Mouse (Mus musculus) cerebellum, postnatal 25 days (tissue): ENCODE measurements around the gene AL732309.1.

ENCODE experiments used
- DNase-seq, 2 experiments: peaks; one replicate each; pipeline ENCODE4 v3.0.0; 2021; ENCODE audit warnings: mixed read lengths in 2 of 2

AL732309.1 gene

DNA sequence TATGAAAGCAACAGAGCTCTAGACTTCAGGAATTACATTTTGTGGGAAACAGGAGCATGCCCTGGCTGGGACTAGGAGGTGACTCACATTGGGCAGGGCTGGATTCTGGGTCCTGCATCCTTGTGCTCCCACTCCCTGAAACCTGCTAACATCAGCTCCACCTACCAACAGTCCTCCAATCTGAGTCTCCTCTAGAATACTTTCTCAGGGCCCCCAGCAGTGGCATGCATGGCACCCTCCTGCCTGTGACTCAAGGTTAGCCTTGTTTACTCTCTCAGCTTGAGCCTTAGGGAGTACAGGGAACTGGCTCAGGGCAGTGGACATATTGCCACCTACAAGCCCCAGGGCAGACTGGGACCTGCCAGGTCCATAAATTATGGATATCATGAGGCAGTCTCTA lies 8.6 kb downstream of the AL732309.1 start:
- DNase-seq: no peak

GRCm38 (mm10) chr2:25237522-25237921 lies 9.1 kb downstream of the AL732309.1 start:
- no peak for DNase-seq

GRCm38 (mm10) chr2:25236614-25237013 lies 10.0 kb downstream of the AL732309.1 start, which contains the start of gene Rnf224:
Rnf224 (minus strand) TSS chr2:25236787.
- peak in 1 of 2 experiments; percentile 3 for DNase-seq

DNA sequence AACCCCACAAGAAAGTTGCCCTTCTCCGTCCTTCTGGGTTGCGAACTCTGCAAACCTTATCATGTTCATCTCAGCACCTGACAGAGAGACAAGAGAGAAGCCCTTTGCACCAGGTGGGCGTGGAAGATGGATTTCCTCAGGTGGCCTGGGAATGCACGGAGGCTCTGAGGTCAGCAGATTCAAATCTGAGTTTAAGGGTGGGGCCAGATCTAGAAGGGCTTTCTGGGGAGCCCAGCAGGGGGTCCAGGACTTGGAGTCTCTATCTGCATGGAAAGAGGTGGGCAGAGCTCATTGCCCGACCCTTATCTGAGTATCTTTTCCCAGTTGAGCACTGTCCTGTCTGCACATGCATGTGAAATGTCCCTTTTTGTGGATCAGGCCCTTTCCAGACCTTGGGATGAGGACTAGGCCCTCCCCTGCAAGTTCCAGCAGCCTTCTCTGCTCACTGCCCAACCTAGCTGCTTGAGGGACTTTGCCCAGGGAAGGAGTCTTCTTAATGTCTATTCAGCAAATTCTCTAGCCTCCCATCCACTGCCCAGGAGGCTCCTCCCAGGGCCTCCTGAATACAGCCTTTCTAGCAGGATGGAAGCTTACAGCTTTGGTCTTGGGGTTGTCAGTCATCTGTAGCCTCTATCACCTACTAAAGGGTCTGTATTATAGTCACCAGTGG lies 12.0 kb downstream of the AL732309.1 start:
- peak in 1 of 2 experiments; percentile 17 for DNase-seq

- peak in 1 of 2 experiments; percentile 2 for DNase-seq
Measured at GRCm38 (mm10) chr2:25234050-25234449, 12.6 kb downstream of the AL732309.1 start, which contains the start of gene Slc34a3. Slc34a3 (minus strand) TSS chr2:25234364.

DNA sequence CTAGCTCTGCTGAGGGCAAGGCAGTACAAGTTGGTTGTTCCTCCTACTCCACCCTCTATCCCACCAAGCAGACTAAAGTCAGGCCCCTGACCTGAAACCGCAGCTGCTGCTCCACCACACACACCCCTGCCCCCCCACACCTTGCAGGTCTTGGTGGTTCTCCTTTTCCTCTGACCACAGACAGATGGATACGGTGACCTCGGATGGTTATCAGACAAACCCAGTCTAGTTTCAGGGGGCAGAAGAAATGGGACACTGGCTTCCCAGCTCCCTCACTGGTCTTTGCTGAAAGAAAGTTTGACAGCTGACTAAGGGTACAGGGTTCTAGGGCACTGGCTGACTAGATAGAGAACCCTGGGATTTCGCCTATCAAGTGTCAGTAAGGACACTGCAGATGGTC lies 13.2 kb downstream of the AL732309.1 start:
- peak in 1 of 2 experiments; percentile 8 for DNase-seq

GRCm38 (mm10) chr2:25231038-25231437 lies 15.6 kb downstream of the AL732309.1 start:
- DNase-seq: no peak

DNA sequence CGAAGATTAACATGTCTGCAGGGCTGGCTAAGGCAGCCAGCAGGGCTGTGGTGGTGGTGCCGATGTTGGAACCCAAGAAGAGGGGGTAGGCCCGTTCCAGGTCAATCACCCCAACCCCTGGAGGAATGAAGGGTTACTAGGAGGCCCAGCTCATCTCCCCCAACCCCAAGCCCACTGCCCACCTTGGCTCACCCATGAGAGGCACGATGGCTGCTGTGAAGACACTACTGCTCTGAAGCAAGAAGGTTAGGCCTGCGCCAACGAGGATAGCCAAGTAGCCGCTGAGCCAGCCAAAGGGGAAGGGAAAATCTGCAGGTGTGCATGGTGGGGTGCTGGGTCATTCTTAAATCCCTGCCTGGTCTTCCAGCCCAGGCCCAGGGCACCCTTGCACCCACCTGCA lies 16.1 kb downstream of the AL732309.1 start:
- DNase-seq: peak in 1 of 2 experiments; percentile 12

DNA sequence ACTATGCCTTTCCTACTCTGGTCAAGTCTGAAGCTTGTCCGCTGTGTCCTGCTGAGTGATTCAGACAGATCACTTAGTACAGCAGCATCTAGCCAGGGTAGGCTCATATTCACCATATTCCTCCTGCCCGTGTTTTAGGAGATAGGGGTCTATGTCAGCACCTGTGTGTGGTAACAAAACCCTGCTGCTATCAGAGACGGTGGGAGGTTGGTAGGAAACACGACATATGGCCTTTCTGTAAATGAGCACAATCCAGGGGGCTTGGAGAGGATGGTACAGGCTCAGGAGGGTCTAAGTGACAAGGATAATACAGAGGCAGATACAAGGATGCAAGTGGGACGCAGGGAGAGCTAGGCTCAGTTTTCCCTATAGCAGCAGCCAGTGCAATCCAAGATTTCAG lies 17.1 kb downstream of the AL732309.1 start:
- DNase-seq: no peak

DNA sequence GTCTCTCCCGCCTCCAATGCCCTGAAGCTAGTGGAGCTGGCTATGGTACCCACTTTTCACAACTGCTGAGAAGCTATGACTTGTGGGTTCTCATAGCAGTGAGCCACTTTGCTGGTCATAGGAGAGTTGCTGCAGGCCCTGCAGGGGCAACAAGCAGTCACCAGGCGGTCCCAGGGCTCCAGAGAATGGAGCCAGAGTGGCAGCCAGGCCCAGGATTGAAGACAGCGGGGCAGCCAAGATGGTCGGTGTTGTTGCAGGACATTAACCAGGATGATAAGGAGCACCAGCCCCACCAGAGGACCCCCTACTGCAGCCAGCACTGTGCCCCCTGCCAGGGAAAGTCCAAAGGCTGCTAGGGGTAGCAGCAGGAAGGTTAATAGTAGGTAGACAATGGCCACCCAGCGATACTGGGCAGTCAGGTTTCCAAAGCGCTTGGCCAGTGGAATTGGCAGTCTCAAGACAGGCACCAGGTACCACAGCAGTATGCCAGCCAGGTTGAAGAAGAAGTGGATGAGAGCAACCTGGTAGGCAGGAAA lies 17.6 kb downstream of the AL732309.1 start:
- peak in 1 of 2 experiments; percentile 33 for DNase-seq

DNA sequence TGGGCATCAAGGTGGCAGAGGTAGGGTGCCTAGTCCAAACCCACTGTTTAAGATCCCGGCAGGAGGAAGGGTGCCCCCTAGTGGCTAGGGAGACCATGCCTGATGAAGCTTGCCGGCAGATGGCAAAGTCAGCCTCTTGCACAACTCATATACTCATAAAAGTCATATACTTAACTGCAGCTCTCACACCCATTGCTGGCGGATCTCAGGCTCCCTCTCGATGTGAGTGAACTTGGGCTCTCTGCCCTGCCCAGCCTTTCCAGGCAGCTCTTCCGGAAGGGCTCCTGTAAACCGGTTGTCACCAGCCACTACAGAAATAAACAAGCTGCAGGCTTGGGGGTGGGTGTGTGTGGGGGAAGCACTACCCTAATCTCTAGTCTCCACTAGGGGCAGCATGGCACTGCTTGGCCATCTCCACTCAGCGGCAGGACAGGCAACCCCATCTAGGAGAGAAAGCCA lies 18.2 kb downstream of the AL732309.1 start:
- DNase-seq: peak; percentile 85 to 90

DNA sequence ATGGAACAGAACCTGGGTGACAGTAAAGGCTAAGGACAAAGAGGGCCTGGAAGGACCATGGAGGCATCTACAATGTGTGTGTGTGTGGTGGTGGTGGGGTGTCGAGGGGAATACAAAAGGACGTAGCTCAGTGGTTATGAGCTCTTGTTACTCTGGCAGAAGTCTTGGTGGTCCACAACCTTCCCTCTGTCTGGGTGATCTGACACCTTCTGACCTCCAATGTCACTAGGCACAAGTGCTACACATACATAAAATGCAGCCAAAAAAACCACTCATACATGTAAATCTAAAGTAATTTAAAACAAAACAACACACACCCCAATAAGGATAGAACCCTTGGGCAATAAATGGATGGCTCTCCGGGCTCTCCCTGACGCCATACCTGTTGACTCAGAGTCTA lies 19.3 kb downstream of the AL732309.1 start:
- peak in 1 of 2 experiments; percentile 12 for DNase-seq

DNA sequence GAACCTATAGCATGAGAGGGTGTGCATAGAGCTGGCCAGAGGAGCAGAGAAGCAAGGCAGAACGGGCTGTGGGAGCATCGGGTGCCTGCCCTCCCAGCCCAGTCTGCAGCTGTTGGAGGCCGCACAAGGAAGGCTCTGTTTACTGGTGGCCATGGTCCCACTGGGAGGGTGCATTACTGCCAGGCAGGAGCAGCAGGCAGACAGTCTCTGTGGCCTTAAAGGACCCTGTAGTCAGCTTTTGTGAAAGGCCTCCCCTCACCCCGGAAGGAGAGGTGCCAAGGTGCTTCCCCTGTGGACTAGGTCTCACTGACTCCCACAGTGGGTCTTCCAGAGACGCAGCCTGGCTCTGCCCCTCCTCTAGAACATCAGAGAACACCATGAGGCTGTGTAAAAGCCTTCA lies 19.8 kb downstream of the AL732309.1 start:
- peak in 1 of 2 experiments; percentile 50 for DNase-seq

DNA sequence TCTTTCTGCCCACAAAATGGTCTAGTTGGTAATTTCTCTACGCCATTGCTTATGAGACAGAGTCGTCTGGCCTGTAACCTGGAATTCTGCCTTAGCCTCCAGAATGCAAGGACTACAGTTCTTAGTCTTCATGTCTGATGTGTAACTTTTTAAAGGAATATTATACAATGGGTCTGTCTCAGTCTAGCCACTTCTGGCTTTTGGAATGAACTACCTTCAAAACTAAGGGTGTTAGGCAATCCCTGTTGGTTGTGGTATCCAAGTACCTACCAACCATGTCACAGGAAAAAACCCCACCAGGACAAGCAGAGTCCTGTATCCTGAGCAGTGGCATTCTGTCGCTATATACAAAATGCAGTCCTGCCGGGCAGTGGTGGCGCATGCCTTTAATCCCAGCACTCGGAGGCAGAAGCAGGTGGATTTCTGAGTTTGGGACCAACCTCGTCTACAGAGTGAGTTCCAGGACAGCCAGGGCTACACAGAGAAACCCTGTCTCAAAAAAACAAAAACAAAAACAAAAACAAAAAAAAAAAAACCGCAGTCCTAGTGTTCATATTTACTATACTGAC lies 20.8 kb downstream of the AL732309.1 start:
- DNase-seq: peak in 1 of 2 experiments; percentile 4

GRCm38 (mm10) chr2:25224766-25225752 lies 21.6 kb downstream of the AL732309.1 start:
- peak; percentile 96 to 97 for DNase-seq

- no peak for DNase-seq
Measured at GRCm38 (mm10) chr2:25224492-25224765, 22.2 kb downstream of the AL732309.1 start, which contains the start of gene Tubb4b. Tubb4b (minus strand) TSS chr2:25224702.

DNA sequence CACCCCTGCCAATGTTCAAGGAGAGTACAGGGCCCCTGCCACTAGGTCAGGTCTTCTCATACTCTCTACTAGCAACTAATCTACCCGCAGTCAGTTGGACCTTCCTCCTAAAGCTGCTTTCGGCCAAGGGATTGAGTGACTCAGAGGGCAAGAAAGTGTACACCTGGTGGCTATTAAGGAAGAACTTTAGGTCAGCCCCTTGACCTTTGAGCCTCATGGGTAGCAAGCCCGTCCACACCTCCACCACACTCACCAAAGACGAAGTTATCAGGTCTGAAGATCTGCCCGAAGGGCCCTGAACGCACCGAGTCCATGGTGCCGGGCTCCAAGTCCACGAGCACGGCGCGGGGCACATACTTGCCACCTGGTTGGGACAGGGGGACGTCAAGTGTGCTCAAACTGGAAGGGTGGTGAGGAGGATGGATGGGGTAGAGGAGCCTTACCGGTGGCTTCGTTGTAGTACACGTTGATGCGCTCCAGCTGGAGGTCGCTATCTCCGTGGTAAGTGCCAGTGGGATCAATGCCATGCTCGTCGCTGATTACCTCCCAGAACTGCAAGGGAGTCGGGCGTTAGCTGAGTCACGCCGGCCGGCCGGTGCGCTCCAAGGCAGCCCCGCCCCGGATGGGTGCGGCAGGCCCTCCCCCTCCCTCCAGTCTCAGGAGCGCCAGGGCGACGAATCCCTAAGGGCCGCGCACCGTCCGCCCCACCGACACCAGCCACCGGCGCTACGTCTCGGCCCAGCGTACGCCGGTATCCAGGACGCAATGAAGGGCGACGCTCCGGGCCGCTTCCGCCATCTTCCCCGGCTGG lies 22.8 kb downstream of the AL732309.1 start:
- DNase-seq: peak in 1 of 2 experiments; percentile 85

DNA sequence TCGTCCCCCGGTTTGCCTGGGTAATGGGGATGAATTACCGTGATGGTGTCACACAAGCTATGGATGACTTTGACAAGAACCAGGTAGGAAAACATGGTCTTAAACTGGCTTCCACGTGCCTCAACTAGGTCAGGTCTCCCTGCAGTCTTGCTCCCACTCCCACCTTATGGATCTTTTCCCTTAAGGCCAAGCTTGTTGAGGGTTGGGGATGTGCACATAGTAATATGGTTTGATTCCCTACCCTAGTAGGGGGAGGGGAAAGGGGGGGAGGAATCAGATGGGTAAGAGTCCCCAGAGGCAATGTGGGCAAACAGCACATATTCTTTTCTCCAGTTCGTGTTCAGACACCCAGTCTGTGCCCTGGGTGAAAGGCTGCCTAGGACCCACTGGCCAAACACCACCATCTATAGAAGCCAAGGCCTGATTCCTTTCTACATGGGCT lies 25.3 kb downstream of the AL732309.1 start:
- no peak for DNase-seq

GRCm38 (mm10) chr2:25218445-25218844 lies 28.2 kb downstream of the AL732309.1 start, which contains the start of gene Fam166a:
Fam166a (plus strand) TSS chr2:25218745.
- no peak for DNase-seq

GRCm38 (mm10) chr2:25217666-25218065 lies 29.0 kb downstream of the AL732309.1 start:
- DNase-seq: no peak

GRCm38 (mm10) chr2:25214444-25214843 lies 32.2 kb downstream of the AL732309.1 start, which contains the start of gene Stpg3:
Stpg3 (minus strand) TSS chr2:25214637.
- no peak for DNase-seq
